Mouse (Mus musculus): ENCODE data around the gene Lsm12. TPM values are rescaled to one million over a fixed set of nuclear protein-coding genes. Genes with fewer than 3 reads are reported as not detected.

Gene Lsm12
- total RNA-seq, 2 experiments from 2014 or later = 46.6 to 51.5 TPM

DNA sequence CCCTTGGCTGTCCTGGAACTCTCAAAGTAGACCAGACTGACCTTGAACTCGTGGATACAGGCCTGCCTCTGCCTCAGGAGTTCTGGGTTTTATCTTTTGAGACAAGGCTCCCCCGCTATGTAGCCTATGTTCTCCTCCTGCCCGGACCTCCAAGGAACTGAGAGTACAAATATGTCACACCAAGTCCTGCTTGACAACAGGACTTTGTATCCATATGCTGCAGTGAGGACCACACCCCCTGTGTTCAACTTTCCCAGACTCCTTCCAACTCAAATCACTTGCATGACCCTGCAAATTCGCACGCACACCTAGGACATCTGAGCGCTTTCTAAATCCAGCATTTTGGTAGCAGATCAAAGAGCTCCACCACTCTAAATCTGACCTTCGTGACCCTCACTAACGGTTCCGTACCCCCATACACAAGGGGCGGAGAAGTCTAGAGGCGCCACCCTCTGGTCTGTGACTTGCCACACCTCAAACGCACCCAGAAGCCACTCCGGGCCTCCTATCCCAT lies 40.1 kb downstream of the Lsm12 start:
- intact Hi-C loops (cut with DNase I) = no loop called here
- DNase-seq (ENCODE audit: low spot score) = no peak

DNA sequence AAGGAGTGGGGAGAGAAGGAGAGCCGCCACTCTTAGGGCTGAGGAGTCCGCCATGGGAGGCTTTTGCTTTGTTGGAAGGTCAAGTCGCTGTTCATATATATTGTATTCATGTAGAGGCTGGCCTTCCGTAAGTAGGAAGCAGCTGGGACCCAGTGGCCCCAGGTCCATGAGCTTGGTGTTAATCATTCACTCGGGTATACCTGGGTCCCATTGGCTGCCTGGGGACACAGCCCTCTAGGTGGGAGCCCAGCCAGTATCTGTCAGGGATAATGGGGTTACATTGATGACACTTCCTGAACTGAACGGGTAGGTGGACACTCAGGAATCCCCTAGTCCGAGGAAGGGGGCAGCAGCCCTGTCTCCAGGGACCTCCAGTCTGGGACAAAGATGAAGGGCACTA lies 42.7 kb downstream of the Lsm12 start:
- DNase-seq (ENCODE audit: low spot score) = no peak
- intact Hi-C loops (cut with DNase I) = no loop called here

DNA sequence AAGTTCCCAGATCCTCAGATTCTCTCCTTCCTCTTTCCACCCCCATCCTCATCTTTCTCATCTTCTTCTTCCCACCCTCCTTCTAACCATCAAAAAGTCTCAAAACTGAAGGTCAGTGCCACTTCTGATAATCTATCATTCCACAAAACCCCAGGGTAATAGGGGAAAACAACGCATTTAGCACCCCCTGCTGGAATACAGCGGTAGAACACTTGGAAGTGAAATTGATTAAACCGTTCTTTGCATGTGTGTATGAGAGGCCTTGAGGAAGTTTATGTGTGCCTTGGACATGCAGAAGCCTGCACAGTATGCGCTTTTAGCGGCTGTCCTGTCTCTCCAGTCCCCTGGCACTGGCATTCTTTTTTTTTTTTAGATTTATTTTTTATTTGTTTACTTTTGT lies 44.6 kb downstream of the Lsm12 start:
- intact Hi-C loops (cut with DNase I) = no loop called here

DNA sequence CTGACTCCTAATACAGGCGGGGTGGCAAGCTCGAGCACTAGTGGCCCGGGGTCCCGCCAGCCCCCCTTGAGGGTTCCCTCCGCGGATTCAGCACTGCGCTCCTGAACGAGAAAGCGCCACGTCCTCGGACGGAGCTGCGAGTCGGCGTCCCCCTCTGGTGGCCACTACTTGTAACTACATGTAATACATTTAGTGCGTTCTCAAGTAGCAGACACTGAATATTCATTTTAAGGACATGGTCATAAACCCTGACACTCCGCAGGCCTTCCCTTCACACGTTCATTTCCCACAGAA lies 46.7 kb downstream of the Lsm12 start:
- peak; percentile 31 for DNase-seq (ENCODE audit: low spot score)
- intact Hi-C loops (cut with DNase I) = loop anchor here (1.0 to 5.0 kb wide), 4 partner anchors 36 to 221 kb away; partner anchors contain the start of gene Dusp3

More for the DNA sequence above, 44.6 kb downstream of the Lsm12 start:
- DNase-seq (ENCODE audit: low spot score) = no peak

DNA sequence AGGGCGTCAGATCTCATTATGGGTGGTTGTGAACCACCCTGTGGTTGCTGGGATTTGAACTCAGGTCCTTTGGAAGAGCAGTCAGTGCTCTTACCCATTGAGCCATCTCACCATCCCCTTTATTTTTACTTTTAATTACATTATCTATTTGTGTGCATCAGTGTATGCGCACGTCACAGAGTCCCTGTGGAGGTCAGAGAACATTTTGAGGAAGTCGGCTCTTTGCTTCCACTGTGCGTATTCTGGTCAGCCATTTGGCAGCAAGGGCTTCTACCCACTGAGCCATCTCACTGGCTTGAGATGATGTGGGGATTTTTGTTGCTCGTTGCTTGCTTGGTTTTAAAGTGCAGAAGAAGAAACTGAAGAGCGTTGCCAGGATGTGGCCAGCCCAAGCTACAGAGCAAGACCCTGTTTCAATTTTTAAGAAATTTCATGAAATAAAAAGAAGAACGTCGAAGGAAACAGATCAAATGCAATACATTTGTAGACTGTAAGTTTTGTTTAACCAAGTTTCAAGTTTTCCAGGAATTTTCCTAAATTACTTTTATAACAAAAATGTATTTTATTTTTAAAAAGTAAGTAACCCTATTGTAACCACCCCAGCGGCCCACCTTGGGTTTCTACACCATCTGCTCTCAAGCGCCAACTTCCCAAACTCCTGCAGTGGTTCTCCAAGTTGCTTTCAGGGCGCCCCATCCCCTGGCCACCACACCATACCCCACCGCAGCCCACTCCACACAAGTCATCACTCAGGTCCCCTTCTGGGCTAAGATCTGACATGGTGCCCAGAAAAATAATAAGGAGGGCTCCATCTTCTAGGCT lies 47.3 kb downstream of the Lsm12 start:
- intact Hi-C loops (cut with DNase I) = loop anchor here (1.0 to 5.0 kb wide), 4 partner anchors 36 to 221 kb away; partner anchors contain the start of gene Dusp3
- DNase-seq (ENCODE audit: low spot score) = no peak

DNA sequence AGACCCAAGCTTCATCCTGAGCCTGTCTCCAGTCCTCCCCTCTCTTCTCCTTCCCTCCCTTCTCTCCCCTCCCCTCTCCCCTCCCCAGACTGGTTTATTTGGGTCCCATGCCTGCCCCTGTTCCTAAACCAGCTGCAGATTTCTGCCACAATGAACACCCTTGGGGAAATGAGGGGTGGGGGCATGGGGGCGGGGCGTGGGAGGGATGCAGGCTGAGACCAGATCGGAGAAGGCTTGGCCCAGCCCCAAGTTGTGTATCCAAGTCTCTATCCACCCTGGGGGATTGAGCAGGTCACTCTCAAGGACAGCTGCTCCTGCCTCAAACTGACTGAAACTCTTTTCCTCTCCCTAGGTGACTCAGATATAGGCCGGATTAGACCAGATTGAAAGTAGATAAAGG lies 50.6 kb downstream of the Lsm12 start:
- no peak for DNase-seq (ENCODE audit: low spot score)
- intact Hi-C loops (cut with DNase I) = no loop called here

DNA sequence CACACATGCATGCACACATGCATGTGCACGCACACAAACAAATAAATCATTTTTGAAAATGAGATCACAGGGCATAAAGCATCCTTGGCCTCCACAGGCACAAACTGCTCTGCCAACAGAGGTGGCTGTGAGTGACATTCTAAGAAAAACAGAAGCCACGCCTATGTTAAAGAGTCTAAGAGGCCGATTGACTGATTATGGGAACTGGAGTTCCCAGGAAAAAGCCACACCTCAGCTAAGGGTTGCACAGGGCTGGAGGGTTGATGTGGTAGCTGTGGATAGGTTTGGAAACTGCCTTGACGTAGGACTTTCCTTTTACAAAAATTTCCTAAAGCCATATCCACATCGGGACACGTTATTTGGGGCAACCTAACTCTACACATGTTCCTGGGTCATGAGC lies 67.7 kb downstream of the Lsm12 start:
- intact Hi-C loops (cut with DNase I) = no loop called here
- no peak for DNase-seq (ENCODE audit: low spot score)

DNA sequence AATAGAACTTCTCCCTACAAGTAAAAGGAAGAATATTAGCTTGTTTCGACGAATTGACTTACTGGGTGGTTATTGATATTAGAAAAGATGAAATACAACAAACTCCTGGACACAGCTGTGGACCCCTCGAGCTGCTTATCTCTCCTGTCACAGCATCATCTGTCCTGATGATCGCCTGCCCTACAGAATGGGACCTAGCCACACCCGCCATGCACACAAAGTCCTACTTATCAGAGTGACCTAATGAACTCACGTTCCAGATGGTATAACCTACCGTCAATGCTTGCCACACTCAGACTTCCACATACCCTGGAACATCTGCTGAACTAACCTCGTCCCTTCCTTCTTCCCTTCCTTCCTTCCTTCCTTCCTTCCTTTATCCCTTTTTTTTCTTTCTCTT lies 68.9 kb downstream of the Lsm12 start:
- intact Hi-C loops (cut with DNase I) = no loop called here
- DNase-seq (ENCODE audit: low spot score) = no peak

Small RNA genes within 50 kb of the gene (microRNA-seq; reads per million reads assigned to microRNA genes)
- gene Mir8101 = 6.1 reads per million, percentile 17 among the genes with 10 or more reads in this experiment

Other genes with a start within 250 kb of the Lsm12 start
- gene Sost, start 218.3 kb downstream of the Lsm12 start, total RNA-seq (2021) = 1 to 10 TPM; 1.5 to 1.6 TPM
- not detected for gene Cfap97d1, start 201.0 kb downstream of the Lsm12 start, total RNA-seq (2021)
- gene Dusp3, start 198.3 kb downstream of the Lsm12 start, total RNA-seq (2021) = 100 to 1,000 TPM; 115 to 122 TPM
- 1 to 10 TPM; 1.9 to 2.1 TPM for gene Mpp3, start 156.8 kb downstream of the Lsm12 start, total RNA-seq (2021)
- gene Cd300lg, start 143.8 kb downstream of the Lsm12 start, total RNA-seq (2021) = 10 to 100 TPM; 50.1 to 62.2 TPM
- gene Mpp2, start 96.8 kb downstream of the Lsm12 start, total RNA-seq (2021) = 1 to 10 TPM; 2.3 to 2.7 TPM
- gene Ppy, start 84.0 kb downstream of the Lsm12 start, total RNA-seq (2021) = not detected
- gene Pyy, start 77.5 kb downstream of the Lsm12 start, total RNA-seq (2021) = not detected
- gene Nags, start 39.8 kb downstream of the Lsm12 start, total RNA-seq (2021) = not detected
- 10 to 100 TPM; 14.3 to 17.5 TPM for gene Tmem101, start 28.9 kb downstream of the Lsm12 start, total RNA-seq (2021)
- gene G6pc3, start 4.3 kb upstream of the Lsm12 start, total RNA-seq (2021) = 10 to 100 TPM; 40.3 to 41.8 TPM
- 100 to 1,000 TPM; 129 to 136 TPM for gene Hdac5, start 44.9 kb upstream of the Lsm12 start, total RNA-seq (2021)
- under 1 TPM; 0.10 to 0.39 TPM for gene BC030867, start 63.6 kb upstream of the Lsm12 start, total RNA-seq (2021)
- under 1 TPM; 0.61 to 0.68 TPM for gene Asb16, start 83.4 kb upstream of the Lsm12 start, total RNA-seq (2021)
- 10 to 100 TPM; 20.7 to 23.3 TPM for gene Tmub2, start 99.6 kb upstream of the Lsm12 start, total RNA-seq (2021)
- 10 to 100 TPM; 21.1 to 21.7 TPM for gene Atxn7l3, start 111.3 kb upstream of the Lsm12 start, total RNA-seq (2021)
- gene Ubtf, start 134.4 kb upstream of the Lsm12 start, total RNA-seq (2021) = 10 to 100 TPM; 56.7 to 57.3 TPM
- gene Slc4a1, start 180.9 kb upstream of the Lsm12 start, total RNA-seq (2021) = 1 to 10 TPM; 5.3 to 9.5 TPM
- gene Rundc3a, start 208.1 kb upstream of the Lsm12 start, total RNA-seq (2021) = not detected
- 100 to 1,000 TPM; 163 to 175 TPM for gene Slc25a39, start 222.7 kb upstream of the Lsm12 start, total RNA-seq (2021)
- gene Grn, start 245.0 kb upstream of the Lsm12 start, total RNA-seq (2021) = 100 to 1,000 TPM; 101 to 104 TPM

Measured in heart, postnatal 25 days (tissue).